Mouse (Mus musculus): ENCODE data around the gene Ap5s1.
"Not testable (repeated sequence)": the region's sequence is repeated elsewhere in the genome, so short reads cannot be mapped to it uniquely, and the experiment has no call there.

The Ap5s1 gene

DNA sequence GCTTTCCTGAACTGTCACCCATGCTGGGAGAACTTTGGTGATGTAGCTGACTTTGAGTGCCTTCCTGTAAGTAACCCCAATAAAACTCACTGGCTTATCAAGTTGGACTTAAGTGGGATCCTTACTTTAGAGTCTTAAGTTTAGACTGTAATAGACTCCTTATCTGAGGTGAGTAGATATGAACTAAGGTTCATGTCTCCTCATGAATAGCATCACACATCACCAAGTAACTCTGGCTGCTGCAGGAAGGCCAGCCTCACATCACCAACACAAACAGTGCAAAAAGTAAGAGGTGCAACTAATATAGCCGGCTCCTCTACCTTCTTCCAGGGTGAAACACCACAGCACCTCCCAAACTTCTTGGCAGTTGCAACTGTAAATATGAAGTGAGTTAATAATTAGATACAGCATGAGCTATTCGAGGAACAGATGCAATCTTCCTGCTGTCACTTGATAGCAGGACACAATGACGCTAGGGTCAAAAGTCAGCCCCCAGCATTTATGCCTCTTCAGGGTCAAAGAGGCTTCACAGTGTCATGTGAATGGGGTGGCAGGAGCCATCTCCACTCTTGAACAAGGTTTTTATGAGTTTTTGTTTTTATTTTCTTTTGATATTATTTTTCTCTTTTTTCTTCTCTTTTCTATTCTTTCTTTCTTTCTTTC lies 15.1 kb downstream of the Ap5s1 start:
- DNase-seq (ENCODE audit: low spot score) = no peak

DNA sequence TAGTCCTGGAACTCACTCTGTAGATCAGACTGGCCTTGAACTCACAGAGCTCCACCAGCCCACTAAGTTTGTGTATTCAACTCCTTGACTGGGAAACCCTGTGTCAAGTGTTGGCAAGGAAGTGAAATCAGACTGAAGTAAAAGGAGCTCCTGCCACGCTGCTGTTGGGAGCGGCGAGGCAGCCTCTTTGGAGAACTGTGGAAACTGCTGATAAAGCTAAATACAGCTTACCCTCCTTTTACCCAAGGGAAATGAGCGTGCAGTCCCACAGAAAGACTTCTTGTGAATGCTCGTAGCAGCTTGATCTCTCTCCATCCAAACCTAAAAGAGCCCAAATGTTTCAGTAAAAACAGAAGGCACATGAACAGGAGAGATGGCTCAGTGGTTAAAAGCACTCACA lies 15.7 kb downstream of the Ap5s1 start:
- no peak for DNase-seq (ENCODE audit: low spot score)

DNA sequence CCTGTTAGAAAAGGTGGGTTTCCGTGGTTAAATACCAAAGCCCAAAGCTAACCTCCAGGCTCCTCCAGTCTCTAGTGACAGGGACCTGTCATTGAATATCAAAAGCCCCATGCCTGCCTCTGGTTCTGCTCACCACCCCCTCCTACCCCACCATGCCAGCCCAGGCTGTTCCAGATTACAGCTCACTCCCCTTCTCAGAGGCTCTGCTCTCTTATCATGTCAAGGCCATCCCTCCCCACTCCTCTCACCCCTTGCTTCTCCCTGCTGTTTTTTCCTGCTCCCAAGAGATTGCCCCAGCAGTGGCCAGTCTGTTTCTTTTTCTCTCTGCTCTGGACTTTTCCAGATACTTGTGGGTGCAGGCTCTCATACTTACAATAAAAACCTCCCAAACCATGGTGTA lies 16.7 kb downstream of the Ap5s1 start:
- DNase-seq (ENCODE audit: low spot score) = peak; percentile 31

- DNase-seq (ENCODE audit: low spot score) = no peak
These were observed 18.3 kb downstream of the Ap5s1 start for GRCm38 (mm10) chr2:131225178-131225577.

GRCm38 (mm10) chr2:131226669-131227068 lies 19.8 kb downstream of the Ap5s1 start:
- DNase-seq (ENCODE audit: low spot score) = not testable (repeated sequence)

DNA sequence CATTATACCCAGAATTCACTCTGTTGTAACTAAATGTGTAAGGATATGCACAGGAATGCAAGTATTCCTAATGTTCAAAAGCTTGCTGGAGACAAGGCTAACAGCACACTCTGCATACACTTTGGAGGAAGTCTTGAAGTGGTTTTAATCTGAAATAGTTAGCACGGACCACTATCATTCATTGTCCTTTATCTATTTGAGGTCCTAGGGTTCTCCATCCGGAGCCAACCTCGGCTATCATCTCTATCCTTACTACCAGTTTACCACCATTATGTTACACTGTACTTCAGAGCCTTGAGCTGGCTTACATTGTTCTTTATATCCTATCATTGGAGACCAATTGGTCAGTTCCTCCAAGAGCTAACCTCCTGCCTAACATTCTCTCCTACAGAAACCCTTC lies 20.4 kb downstream of the Ap5s1 start:
- DNase-seq (ENCODE audit: low spot score) = no peak

DNA sequence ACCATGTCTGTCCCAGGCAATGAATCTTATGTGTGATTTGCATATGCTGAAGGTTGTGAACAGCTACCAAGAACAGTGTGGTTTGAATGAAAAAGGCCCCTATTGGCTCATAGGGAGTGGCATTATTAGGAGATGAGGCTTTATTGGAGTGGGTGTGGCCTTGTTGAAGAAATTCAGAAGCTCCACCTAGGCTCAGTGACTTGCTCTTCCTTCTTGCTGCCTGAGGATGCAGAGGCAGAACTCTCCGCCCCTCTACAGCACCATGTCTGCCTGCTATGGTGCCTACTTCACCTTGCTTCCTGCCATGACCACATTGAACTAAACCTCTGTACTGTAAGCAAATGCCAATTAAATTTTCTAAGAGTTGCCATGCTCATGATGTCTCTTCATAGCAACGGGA lies 25.7 kb downstream of the Ap5s1 start:
- no peak for DNase-seq (ENCODE audit: low spot score)

DNA sequence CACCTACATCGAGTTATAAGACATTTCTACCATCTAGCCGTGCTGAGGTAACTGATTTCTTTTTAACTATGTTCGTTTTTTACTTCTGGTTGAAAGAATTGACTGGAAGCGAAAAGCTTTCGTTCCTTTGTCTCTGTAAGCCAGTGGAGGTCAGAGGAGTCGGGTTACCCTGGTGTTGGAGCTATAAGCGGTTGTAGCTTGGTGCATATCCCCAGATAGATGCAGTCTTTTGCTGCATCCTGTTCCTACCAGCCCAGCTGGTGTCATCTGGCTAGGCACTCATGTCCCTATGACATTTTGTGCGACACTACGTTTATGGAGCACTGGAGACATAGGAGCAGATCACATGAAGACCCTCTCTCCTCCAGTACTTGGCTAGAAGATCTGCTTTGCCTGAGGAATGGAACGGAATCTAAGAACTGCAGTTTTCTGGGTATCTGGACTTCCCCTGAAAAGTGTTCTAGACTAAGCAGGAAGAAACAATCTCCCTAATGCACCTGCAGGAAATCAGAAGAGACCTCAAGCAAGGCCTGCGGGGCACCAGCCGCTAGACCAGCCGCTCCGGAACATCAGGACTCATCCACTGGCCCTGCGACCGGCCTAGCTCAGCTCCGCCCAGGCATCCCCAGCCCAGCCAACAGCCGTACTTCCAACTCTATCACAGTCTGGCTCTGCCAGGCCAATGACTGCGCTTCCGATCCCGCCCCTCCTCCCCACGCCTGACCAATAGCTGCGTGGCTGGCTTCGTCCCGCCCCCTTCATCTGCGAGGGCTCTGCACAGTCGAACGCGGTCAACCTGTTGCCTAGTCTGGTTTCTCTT lies 26.6 kb downstream of the Ap5s1 start, which contains the start of gene Mavs:
TSS of gene Mavs (plus strand) at position 757 of the 820 bp plus-strand sequence.
- DNase-seq (ENCODE audit: low spot score) = peak; percentile 96

DNA sequence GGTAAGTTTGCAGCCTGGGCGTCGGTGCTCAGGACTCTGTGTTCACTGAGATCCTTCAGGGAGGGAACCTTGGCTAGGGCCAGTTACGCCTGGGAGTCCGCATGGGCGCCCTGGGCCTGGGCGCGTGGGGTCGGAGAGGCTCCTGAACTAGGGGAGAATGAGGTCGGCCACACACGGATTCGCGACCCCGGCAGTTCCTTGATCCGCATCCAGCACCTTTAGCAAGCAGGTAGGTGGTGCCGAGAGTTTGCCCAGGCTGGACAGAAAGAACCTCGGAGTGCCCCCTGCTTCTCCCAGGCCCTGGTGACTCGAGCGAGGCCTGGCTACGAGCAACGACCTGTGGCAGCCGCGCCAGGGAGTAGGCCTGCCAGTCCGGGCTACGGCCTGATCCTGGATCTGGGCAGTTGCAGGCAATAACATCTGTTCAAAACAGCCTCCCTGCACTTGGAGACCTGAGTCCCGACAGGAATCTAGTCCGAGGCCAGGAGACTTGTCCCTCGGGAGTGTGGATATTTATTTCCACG lies 27.3 kb downstream of the Ap5s1 start:
- no peak for DNase-seq (ENCODE audit: low spot score)

GRCm38 (mm10) chr2:131234970-131235635 lies 28.2 kb downstream of the Ap5s1 start:
- DNase-seq (ENCODE audit: low spot score) = no peak

GRCm38 (mm10) chr2:131242180-131242579 lies 35.3 kb downstream of the Ap5s1 start:
- DNase-seq (ENCODE audit: low spot score) = no peak

DNA sequence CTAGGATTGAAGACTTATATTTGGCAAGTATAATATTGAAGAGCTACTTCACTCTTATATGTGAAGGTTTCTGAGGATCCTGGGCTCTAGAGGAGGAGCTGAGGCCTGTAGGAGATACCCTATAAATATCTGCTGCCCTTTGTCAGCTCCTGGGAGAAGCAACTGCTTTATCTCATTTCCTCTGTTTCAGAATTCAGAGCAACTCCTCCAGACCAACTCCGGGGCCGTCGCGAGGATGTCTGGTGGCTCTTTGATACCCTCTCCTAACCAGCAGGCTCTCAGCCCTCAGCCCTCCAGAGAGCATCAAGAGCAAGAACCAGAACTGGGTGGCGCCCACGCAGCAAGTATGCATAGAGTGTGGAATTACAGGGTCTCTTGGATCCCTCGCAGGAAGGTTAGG lies 36.1 kb downstream of the Ap5s1 start:
- no peak for DNase-seq (ENCODE audit: low spot score)

GRCm38 (mm10) chr2:131253681-131254328 lies 46.9 kb downstream of the Ap5s1 start:
- DNase-seq (ENCODE audit: low spot score) = peak; percentile 73

DNA sequence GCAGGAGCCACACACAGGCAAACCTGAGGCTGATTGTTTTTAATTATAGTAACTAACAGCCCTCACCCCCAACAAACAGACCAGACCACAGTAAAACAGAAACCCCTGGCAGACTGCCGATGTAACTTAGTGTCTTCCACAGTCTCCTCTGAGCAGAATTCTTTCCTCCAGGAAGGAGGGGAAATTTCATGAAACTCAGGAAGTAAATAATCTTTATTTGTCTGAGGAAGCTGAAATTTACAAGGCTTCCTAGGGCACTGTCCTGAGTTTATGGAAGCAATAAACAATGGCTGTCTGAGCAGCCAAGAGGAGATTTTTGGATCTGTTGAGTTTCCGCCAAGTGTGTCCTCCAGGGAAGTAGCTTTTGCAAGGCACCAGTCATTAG lies 47.4 kb downstream of the Ap5s1 start:
- no peak for DNase-seq (ENCODE audit: low spot score)

DNA sequence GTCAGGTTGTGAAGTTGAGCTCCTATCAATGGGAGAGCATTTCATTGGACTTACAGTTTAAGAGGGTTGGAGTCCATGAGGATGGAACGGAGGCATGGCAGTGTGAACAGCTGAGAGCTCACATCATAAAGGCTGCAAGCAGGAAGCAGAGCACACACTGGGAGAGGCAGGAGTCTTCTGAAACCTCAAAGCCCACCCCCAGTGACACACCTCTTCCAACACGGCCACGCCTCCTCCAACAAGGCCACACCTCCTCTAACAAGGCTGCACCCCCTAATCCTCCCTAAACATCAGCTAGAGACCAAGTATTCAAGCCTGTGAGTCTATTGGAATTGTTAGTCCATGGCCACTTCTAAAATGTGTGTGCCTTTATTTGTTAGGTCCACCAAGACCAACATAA lies 48.9 kb downstream of the Ap5s1 start:
- DNase-seq (ENCODE audit: low spot score) = no peak

- DNase-seq (ENCODE audit: low spot score) = no peak
These were observed 51.8 kb downstream of the Ap5s1 start for GRCm38 (mm10) chr2:131258693-131259092.

- no peak for DNase-seq (ENCODE audit: low spot score)
These were observed 53.8 kb downstream of the Ap5s1 start for GRCm38 (mm10) chr2:131260544-131261307.

DNA sequence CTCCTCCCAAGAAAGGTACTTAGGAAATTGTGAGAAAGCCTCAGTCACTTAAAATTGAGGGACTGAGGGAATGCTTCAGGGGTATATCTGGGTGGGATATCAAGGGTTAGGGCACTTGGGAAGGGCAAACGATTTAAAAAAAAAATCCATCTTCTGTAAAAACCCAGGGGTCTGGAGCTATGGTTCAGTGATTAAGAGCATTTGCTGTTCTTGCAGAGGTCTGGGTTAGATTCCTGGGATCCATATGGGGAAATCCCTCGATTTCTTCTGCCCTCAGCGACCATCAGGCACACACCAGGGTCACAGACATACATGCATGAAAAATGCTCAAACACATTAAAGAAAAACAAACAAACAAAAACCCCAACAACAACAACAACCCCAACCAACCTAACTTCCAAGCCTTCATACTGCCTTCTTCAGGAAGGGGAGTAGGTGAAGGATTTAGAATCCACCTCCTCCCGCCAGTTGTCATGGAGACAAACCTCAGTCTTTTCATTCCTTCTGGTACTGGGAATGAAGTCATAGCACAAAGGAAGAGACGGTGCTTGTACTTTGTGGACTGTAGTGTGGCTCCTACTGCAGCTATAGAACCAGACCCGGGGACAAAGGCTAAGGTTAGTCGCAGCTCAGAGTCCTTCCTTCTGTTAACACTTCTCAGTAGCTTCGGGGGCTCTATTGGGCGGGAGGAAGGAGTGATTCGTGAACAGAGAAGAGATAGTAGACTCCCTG lies 54.8 kb downstream of the Ap5s1 start:
- no peak for DNase-seq (ENCODE audit: low spot score)

DNA sequence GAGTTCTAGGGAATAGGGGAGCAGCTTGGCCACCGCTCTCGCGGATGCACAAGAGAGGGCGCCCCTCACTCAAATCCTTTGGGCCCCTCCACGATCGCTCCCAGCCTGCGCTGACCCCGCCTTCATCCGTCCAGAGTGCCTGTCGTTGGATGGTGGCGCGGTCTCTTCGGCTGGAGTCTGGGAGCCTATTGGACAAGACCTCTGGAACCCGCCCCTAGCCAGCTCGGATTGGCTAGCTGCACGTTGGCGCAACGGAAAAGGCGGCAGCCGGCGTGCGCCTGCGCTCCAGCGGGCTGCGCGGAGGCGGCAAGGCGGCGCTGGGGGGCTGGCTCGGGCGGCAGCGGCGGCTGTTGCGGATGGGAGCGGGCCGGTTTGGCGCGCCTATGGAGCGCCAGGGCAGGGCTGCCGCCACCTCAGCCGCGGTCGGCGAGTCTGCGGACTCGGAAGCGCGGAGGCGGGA lies 55.4 kb downstream of the Ap5s1 start, which contains the start of gene Pank2:
TSS of gene Pank2 (plus strand) at position 283 of the 460 bp plus-strand sequence.
- DNase-seq (ENCODE audit: low spot score) = peak; percentile 97
